Mouse (Mus musculus) heart, embryonic 11.5 days (tissue): ENCODE results near the gene Zfand4. TPM values are rescaled to one million over a fixed set of nuclear protein-coding genes. Genes with fewer than 3 reads are reported as not detected.
"Not testable (repeated sequence)": the region's sequence is repeated elsewhere in the genome, so short reads cannot be mapped to it uniquely, and the experiment has no call there.

Experiments used
- ATAC-seq: fragments of 200-750 bp; cut with Nextera tagmentation; replicated peaks from 2 replicates; pipeline ENCODE4 v1.8.0; 2017; ENCODE audit warnings: moderate library complexity; ENCODE audit not compliant: insufficient number of reproducible peaks, low FRiP score, low TSS enrichment
- H3K27ac ChIP-seq: fragments of 300-500 bp; sonication (generic); 2 replicates; pipeline ENCODE4 v1.5.1; 2014; ENCODE audit warnings: mild to moderate bottlenecking, low read depth, low read length
- H3K27me3 ChIP-seq: fragments of 300-500 bp; sonication (generic); 2 replicates; pipeline ENCODE4 v1.6.1; 2014; ENCODE audit warnings: mild to moderate bottlenecking, low read length, mixed read lengths; ENCODE audit not compliant: control insufficient read depth, insufficient read depth
- H3K36me3 ChIP-seq: fragments of 300-500 bp; sonication (generic); 2 replicates; pipeline ENCODE4 v1.6.1; 2014; ENCODE audit warnings: mild to moderate bottlenecking, low read length, moderate library complexity, mixed read lengths; ENCODE audit not compliant: control insufficient read depth, insufficient read depth
- H3K4me1 ChIP-seq: fragments of 300-500 bp; sonication (generic); 2 replicates; pipeline ENCODE4 v1.6.1; 2014; ENCODE audit warnings: low read length; ENCODE audit not compliant: control insufficient read depth, insufficient read depth
- H3K4me2 ChIP-seq: fragments of 300-500 bp; sonication (generic); 2 replicates; pipeline ENCODE4 v1.6.1; 2014; ENCODE audit warnings: mild to moderate bottlenecking, moderate library complexity
- H3K4me3 ChIP-seq: fragments of 300-500 bp; sonication (generic); 2 replicates; pipeline ENCODE4 v1.5.1; 2014; ENCODE audit warnings: low read depth, low read length
- H3K9ac ChIP-seq: fragments of 300-500 bp; sonication (generic); 2 replicates; pipeline ENCODE4 v1.6.1; 2014; ENCODE audit warnings: mild to moderate bottlenecking, low read depth, low read length, moderate library complexity
- H3K9me3 ChIP-seq: fragments of 300-500 bp; sonication (generic); replicated peaks from 2 replicates; pipeline ENCODE4 v1.6.1; 2016; ENCODE audit warnings: low read length; ENCODE audit not compliant: control insufficient read depth
- WGBS: fragments of 180-500 bp; shearing (Covaris S2); extraction: QIAGEN DNeasy Blood & Tissue Kit; methylation state at CpG from one replicate; pipeline ENCODE4 v1.1.7; 2014; ENCODE audit not compliant: insufficient replicate concordance; 5-methylcytosine and 5-hydroxymethylcytosine counted together
- polyA plus RNA-seq: library from polyadenylated mRNA; unstranded; fragments of >200 nt; fragmentation: Nextera tagmentation; extraction: Ambion mirVana; gene quantifications from 2 replicates; pipeline ENCODE4 v1.2.1, GENCODE M21; 2014

The Zfand4 gene
- polyA plus RNA-seq, 1 experiment from 2014 or later: 6.3 TPM

DNA sequence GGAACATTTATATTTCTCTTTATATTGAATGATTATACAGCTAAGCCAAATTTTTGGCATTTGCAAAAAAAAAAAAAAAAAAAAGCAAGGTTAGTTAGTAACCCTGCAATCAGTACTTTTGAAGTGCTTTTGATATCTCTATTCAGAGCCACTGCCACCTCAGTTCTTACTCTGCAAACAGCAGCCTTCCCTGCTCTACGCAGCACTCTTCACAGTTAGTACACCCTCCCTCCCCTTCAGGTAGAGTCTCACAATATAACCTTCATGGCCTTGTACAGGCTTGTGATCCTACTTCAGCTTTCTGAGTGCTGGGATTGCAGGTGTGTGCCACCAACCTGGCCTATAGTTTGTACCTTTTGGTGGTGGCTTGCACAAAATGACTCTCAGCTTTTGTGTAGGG is 89.4 kb downstream of the Zfand4 start:
- peaks cover 10% of the 10 kb centered on the region; the same call in 1 of the 2 replicates for H3K4me1 ChIP-seq
- H3K27me3 ChIP-seq: no peaks in the 10 kb centered on the region
- no peak overlapping the region for H3K9ac ChIP-seq
- WGBS: 75% methylated on average over 1 of the region's 1 CpGs
- no peaks in the 10 kb centered on the region for H3K9me3 ChIP-seq
- no peaks in the 10 kb centered on the region for H3K36me3 ChIP-seq
- no peak overlapping the region for H3K4me2 ChIP-seq
- no peak for ATAC-seq
- H3K4me3 ChIP-seq: no peak overlapping the region
- H3K27ac ChIP-seq: no peak overlapping the region

DNA sequence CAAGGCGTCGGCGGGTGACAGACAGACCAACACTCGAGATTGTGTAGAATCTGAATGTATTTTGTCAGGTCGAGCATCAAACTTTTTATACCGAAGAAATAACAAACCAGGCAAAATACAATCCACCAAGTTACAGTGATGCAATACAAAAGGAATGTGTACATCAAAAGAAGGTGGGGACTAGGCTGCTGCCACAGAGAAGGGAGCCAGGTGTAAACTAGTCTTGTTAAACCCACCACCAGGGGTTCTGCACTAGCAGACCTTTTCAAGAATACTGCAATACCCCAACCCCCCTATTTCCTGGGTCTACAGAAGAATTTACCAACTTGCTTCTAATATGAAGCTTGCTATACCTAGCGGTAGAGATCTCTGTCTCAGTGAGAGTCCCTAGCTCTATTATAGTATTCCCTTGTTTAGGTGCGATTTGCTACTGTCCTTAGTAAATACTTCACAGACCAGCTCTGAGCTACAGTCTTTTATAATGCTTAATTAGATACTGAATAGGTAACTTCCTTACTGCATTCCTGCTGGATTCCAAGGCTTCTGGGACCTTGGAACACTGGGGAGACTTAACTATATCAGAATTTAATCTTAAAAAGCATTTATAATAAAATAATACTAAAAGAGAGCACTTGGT is 92.4 kb downstream of the Zfand4 start:
- not testable (repeated sequence) for H3K27ac ChIP-seq, H3K9ac ChIP-seq, ATAC-seq, H3K27me3 ChIP-seq, H3K4me1 ChIP-seq, H3K4me2 ChIP-seq, H3K4me3 ChIP-seq, H3K9me3 ChIP-seq, H3K36me3 ChIP-seq
- 71% methylated on average over 8 of the region's 8 CpGs for WGBS

DNA sequence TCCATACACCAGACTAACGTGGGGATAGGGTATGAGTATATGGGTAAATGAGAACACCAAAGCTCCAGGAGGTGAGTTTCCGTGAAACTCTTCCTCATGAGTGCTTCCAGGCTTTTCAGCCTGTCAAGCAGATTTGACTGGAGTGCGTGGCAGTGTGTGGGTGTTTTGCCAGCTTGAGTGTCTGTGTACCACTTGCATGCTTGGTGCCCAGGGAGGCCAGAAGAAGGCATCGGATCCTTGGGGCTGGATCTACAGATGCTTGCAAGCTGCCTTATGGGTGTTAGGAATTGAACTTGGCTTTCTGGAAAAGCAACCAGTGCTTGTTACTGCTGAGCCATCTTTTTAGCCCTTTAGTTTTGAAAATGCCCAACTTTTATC is 92.9 kb downstream of the Zfand4 start:
- Histone ChIP-seq H3K4me1 (peaks cover 3% of the 10 kb centered on the region; the same call in 1 of the 2 replicates), H3K9ac (no peak overlapping the region), H3K9me3 (no peaks in the 10 kb centered on the region), H3K27ac (no peak overlapping the region), H3K4me2 (no peak overlapping the region), H3K4me3 (no peak overlapping the region), H3K36me3 (no peaks in the 10 kb centered on the region), H3K27me3 (no peaks in the 10 kb centered on the region)
- no peak for ATAC-seq
- WGBS: 82% methylated on average over 4 of the region's 4 CpGs

DNA sequence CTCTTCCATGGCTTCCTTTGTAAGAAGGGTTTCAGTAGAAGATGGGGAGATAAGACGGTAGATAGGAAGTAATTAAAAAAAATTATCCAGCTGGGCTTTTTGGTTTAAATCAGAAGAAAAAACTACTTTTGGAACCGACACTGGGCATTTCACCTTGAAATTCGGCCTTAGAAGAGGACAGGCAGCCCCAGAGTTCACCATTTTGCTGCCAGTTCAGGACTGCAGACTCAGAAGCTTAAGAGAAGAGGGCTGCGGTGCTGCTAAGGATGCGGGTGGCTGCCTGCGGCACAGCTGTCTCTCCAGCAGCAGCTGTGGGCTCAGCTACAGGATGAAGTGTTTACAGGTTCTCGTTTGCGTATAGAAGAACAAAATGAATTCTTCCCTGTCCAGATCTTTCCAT is 94.0 kb downstream of the Zfand4 start:
- peaks cover 3% of the 10 kb centered on the region; the same call in 1 of the 2 replicates for H3K4me1 ChIP-seq
- H3K9ac ChIP-seq: no peak overlapping the region
- 78% methylated on average over 8 of the region's 8 CpGs for WGBS
- no peak overlapping the region for H3K4me3 ChIP-seq
- no peaks in the 10 kb centered on the region for H3K9me3 ChIP-seq
- no peak for ATAC-seq
- no peak overlapping the region for H3K4me2 ChIP-seq
- no peaks in the 10 kb centered on the region for H3K36me3 ChIP-seq
- H3K27me3 ChIP-seq: no peaks in the 10 kb centered on the region
- no peak overlapping the region for H3K27ac ChIP-seq

DNA sequence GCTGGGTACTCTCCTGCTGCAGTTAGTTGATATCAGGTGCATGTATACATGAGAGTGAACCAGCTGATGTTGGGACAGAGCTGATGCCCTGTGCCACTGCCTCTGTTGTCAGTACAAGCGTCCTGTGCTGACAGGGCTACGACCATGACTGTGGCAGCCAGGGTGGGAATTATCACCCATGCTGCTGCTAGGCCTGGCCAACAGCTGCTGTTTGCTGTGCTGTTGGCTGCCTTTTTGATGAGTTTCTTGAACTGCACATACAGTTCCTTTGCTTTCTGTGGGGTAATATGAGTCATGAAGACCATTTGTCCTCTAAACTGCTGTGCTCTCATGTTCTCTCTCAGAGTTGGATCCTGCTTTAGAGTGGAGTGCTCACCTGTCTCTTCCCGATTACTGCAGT is 95.2 kb downstream of the Zfand4 start:
- H3K4me1 ChIP-seq: no peaks in the 10 kb centered on the region
- H3K4me3 ChIP-seq: no peak overlapping the region
- no peak overlapping the region for H3K4me2 ChIP-seq
- H3K27ac ChIP-seq: no peak overlapping the region
- H3K9me3 ChIP-seq: no peaks in the 10 kb centered on the region
- ATAC-seq: no peak
- 81% methylated on average over 3 of the region's 3 CpGs for WGBS
- H3K27me3 ChIP-seq: no peaks in the 10 kb centered on the region
- H3K36me3 ChIP-seq: no peaks in the 10 kb centered on the region
- no peak overlapping the region for H3K9ac ChIP-seq

DNA sequence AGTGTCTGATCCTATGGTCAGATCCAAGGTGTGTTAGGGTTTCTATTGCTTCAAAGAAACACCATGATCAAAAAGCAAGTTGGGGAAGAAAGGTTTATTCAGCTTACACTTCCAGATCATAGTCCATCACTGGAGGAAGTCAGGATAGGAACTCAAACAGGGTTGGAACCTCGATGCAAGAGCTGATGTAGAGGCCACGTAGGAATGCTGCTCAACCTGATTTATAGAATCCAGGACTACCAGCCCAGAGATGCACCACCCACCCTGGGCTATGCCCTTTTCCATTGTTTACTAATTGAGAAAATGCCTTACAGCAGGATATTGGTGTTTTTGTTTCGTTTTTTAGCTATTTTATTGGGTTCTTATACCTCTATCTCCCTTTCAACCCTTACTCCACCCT is 97.4 kb downstream of the Zfand4 start:
- Histone ChIP-seq H3K36me3 (no peaks in the 10 kb centered on the region), H3K9ac (no peak overlapping the region), H3K4me1 (no peaks in the 10 kb centered on the region), H3K4me2 (no peak overlapping the region), H3K9me3 (no peaks in the 10 kb centered on the region), H3K27me3 (no peaks in the 10 kb centered on the region), H3K27ac (no peak overlapping the region), H3K4me3 (no peak overlapping the region)
- ATAC-seq: no peak
- WGBS: 86% methylated on average over 3 of the region's 3 CpGs

DNA sequence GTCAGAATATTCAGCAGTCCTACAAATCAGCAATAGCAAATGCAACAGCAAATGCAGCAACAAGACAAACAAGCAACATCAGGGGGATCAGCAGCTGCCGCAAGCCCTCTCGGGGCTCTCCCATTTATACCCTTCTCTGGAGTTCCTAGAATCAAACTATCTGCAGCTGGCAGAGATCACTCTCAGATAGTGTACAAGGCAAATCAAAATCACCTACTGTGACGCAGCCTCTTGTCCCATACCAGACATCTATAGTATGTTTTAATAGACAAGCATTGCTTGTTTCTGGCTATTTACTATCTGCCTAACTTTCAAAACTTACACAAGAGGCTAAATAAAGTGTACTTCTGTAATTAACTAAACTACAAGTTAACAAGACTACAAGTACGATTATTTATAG is 98.0 kb downstream of the Zfand4 start:
- no peak for ATAC-seq

DNA sequence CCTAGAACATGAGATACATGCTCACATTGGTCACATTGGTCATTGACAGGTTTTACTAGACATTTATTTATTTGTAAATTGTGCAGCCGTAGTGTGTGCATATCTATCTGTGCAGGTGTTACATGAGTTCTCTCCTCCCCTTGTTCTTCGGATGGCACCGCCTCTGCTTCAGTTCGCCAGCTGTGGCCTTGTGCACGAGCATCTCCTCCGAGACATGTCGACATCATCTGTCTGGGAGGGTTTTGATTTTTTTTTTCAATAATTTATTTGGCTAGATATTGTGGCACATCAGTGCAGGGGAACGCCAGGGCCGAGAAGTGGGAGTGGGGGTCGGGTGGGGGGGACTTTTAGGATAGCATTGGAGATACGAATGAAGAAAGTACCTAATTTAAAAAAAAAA is 103.9 kb downstream of the Zfand4 start:
- no peak for ATAC-seq
- Histone ChIP-seq H3K36me3 (no peaks in the 10 kb centered on the region), H3K4me1 (no peaks in the 10 kb centered on the region), H3K27ac (no peak overlapping the region), H3K27me3 (no peaks in the 10 kb centered on the region), H3K4me2 (no peak overlapping the region), H3K9me3 (no peaks in the 10 kb centered on the region), H3K4me3 (no peak overlapping the region), H3K9ac (no peak overlapping the region)
- 80% methylated on average over 11 of the region's 11 CpGs for WGBS

More for the DNA sequence above, 98.0 kb downstream of the Zfand4 start:
- Histone ChIP-seq H3K27ac (no peak overlapping the region), H3K4me2 (no peak overlapping the region), H3K27me3 (no peaks in the 10 kb centered on the region), H3K9me3 (no peaks in the 10 kb centered on the region), H3K4me3 (no peak overlapping the region), H3K9ac (no peak overlapping the region), H3K4me1 (no peaks in the 10 kb centered on the region), H3K36me3 (no peaks in the 10 kb centered on the region)
- WGBS: 84% methylated on average over 4 of the region's 4 CpGs

DNA sequence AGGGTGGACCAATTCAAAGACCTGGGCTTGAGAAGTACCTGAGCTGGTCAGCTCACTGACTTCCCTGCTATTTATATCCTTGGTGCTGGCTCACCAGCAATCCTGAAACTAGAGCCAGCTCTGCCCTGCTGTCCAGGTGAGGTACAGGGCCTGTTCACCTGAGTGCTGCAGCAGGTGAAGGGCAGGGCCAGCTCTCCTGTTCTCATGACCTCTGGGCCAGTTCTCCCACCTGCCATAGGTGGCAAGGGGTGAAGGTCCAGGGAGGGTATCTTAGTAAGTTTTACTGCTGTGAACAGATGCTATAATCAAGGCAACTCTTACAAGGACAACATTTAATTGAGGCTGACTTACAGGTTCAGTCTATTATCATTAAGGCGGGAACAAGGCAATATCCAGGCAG is 105.8 kb downstream of the Zfand4 start:
- no peak overlapping the region for H3K4me3 ChIP-seq
- WGBS: 83% methylated on average over 1 of the region's 1 CpGs

More for the DNA sequence above, 105.8 kb downstream of the Zfand4 start:
- no peak overlapping the region for H3K9ac ChIP-seq
- no peak overlapping the region for H3K27ac ChIP-seq
- no peaks in the 10 kb centered on the region for H3K36me3 ChIP-seq
- H3K9me3 ChIP-seq: no peaks in the 10 kb centered on the region
- no peak for ATAC-seq
- H3K4me1 ChIP-seq: 0 out of 2 replicates have a peak, but pooled peaks cover 3% of the 10 kb centered on the region
- H3K27me3 ChIP-seq: no peaks in the 10 kb centered on the region
- H3K4me2 ChIP-seq: no peak overlapping the region
